Mouse (Mus musculus) cortical plate, adult 2 months (tissue): ENCODE results near the gene Tmem201. TPM values are rescaled to one million over a fixed set of nuclear protein-coding genes. Genes with fewer than 3 reads are reported as not detected.

Experiments
- H3K27ac ChIP-seq: fragments of 200-500 bp; 2 replicates; pipeline ENCODE4 v1.5.1; 2012; ENCODE audit warnings: low read length, control low read depth, inconsistent platforms; ENCODE audit not compliant: insufficient read depth
- H3K4me1 ChIP-seq: fragments of 200-500 bp; 2 replicates; pipeline ENCODE4 v1.6.1; 2011; ENCODE audit warnings: low read length; ENCODE audit not compliant: control insufficient read depth, insufficient read depth
- H3K4me3 ChIP-seq: fragments of 200-500 bp; 2 replicates; pipeline ENCODE4 v1.5.1; 2011; ENCODE audit warnings: mild to moderate bottlenecking, low read length, control low read depth; ENCODE audit not compliant: insufficient read depth
- CTCF ChIP-seq: fragments of 200-500 bp; IDR thresholded peaks from 2 replicates; pipeline ENCODE4 v1.5.1; 2011; ENCODE audit warnings: mild to moderate bottlenecking, control low read depth, low read length; ENCODE audit not compliant: insufficient read depth; ENCODE audit errors: extremely low read depth
- POLR2A ChIP-seq: fragments of 200-500 bp; IDR thresholded peaks from 2 replicates; pipeline ENCODE4 v1.6.1; 2011; ENCODE audit warnings: mild to moderate bottlenecking, low read length, control low read depth; ENCODE audit not compliant: insufficient read depth; ENCODE audit errors: extremely low read depth
- polyA plus RNA-seq: library from polyadenylated mRNA; depleted of rRNA; stranded (reverse); fragments of >200 nt; gene quantifications from 2 replicates; pipeline ENCODE4 v1.2.3, GENCODE M21; 2012

Tmem201 gene
- polyA plus RNA-seq, 1 experiment: 75.0 TPM

GRCm38 (mm10) chr4:149733748-149734147 is 4.1 kb downstream of the Tmem201 start:
- H3K4me1 ChIP-seq: peaks cover 18% of the 10 kb centered on the region
- TF ChIP-seq POLR2A: no peak
- TF ChIP-seq CTCF: no peak
- H3K4me3 ChIP-seq: no peak overlapping the region
- H3K27ac ChIP-seq: peak overlapping the region; percentile 56; the same call in 1 of the 2 replicates

- H3K27ac ChIP-seq: no peak overlapping the region
- H3K4me3 ChIP-seq: no peak overlapping the region
- peaks cover 18% of the 10 kb centered on the region for H3K4me1 ChIP-seq
- no peak for TF ChIP-seq CTCF
- no peak for TF ChIP-seq POLR2A
These were observed 5.0 kb downstream of the Tmem201 start for GRCm38 (mm10) chr4:149732800-149733199.

GRCm38 (mm10) chr4:149732313-149732712 is 5.5 kb downstream of the Tmem201 start:
- Histone ChIP-seq H3K4me3 (no peak overlapping the region), H3K4me1 (peaks cover 18% of the 10 kb centered on the region), H3K27ac (no peak overlapping the region)
- TF ChIP-seq CTCF: no peak
- no peak for TF ChIP-seq POLR2A

- TF ChIP-seq POLR2A (no peak), CTCF (no peak)
These were observed 7.0 kb downstream of the Tmem201 start for GRCm38 (mm10) chr4:149730827-149731226.

GRCm38 (mm10) chr4:149728810-149729209 is 9.0 kb downstream of the Tmem201 start:
- Histone ChIP-seq H3K4me3 (no peak overlapping the region), H3K27ac (no peak overlapping the region), H3K4me1 (peaks cover 5% of the 10 kb centered on the region)
- no peak for TF ChIP-seq CTCF
- no peak for TF ChIP-seq POLR2A

More at GRCm38 (mm10) chr4:149730827-149731226, 7.0 kb downstream of the Tmem201 start:
- no peak overlapping the region for H3K27ac ChIP-seq
- H3K4me1 ChIP-seq: peaks cover 14% of the 10 kb centered on the region
- H3K4me3 ChIP-seq: no peak overlapping the region

- H3K4me1 ChIP-seq: peaks cover 2% of the 10 kb centered on the region; the same call in 1 of the 2 replicates
- TF ChIP-seq POLR2A: no peak
- TF ChIP-seq CTCF: no peak
These were observed 10.2 kb downstream of the Tmem201 start for GRCm38 (mm10) chr4:149727636-149728035.

GRCm38 (mm10) chr4:149725661-149726350 is 12.0 kb downstream of the Tmem201 start:
- H3K4me1 ChIP-seq: no peaks in the 10 kb centered on the region
- TF ChIP-seq POLR2A (no peak), CTCF (peak; percentile 49)
- H3K4me3 ChIP-seq: no peak overlapping the region
- H3K27ac ChIP-seq: no peak overlapping the region

More at GRCm38 (mm10) chr4:149727636-149728035, 10.2 kb downstream of the Tmem201 start:
- Histone ChIP-seq H3K4me3 (no peak overlapping the region), H3K27ac (no peak overlapping the region)

- Histone ChIP-seq H3K27ac (no peak overlapping the region), H3K4me1 (no peaks in the 10 kb centered on the region), H3K4me3 (no peak overlapping the region)
These were observed 12.9 kb downstream of the Tmem201 start for GRCm38 (mm10) chr4:149724916-149725470.

GRCm38 (mm10) chr4:149723855-149724731 is 13.8 kb downstream of the Tmem201 start:
- no peaks in the 10 kb centered on the region for H3K4me1 ChIP-seq

More at GRCm38 (mm10) chr4:149724916-149725470, 12.9 kb downstream of the Tmem201 start:
- TF ChIP-seq POLR2A: no peak
- no peak for TF ChIP-seq CTCF

GRCm38 (mm10) chr4:149723021-149723390 is 14.8 kb downstream of the Tmem201 start:
- H3K4me1 ChIP-seq: no peaks in the 10 kb centered on the region
- no peak for TF ChIP-seq CTCF
- no peak for TF ChIP-seq POLR2A
- H3K27ac ChIP-seq: no peak overlapping the region
- H3K4me3 ChIP-seq: no peak overlapping the region

More at GRCm38 (mm10) chr4:149723855-149724731, 13.8 kb downstream of the Tmem201 start:
- TF ChIP-seq POLR2A: no peak
- TF ChIP-seq CTCF: peak; percentile 69
- peak overlapping the region; percentile 7; the same call in 1 of the 2 replicates for H3K27ac ChIP-seq
- H3K4me3 ChIP-seq: no peak overlapping the region
